Comparison of ENCODE assay signal across 8 mouse cellular contexts in genomic region chr15:101973414-101974077, GRCm38 (mm10). TPM values are rescaled to one million over a fixed set of nuclear protein-coding genes. Genes with fewer than 3 reads are reported as not detected.
DNase-seq lines count a peak whose midpoint lies in the region; ATAC-seq lines count a peak whose summit lies in the region.

No protein-coding gene starts in this region.

- H3K27me3 ChIP-seq in midbrain, embryonic 12.5 days = peaks cover 23% of the 10 kb centered on the region

- 13% methylated on average over 15 of the region's 15 CpGs for WGBS in midbrain, embryonic 12.5 days

- peak; percentile 98 for DNase-seq in adipocyte (ENCODE audit: low spot score)
- peak; percentile 86 to 90 for DNase-seq in cerebellum, postnatal 36 days
- peak; percentile 96 for DNase-seq in gastrocnemius, adult 18-20 months (ENCODE audit: low spot score)
- peak; percentile 98 to 99 for DNase-seq in left cerebral cortex, postnatal 14 days (ENCODE audit: low spot score in 2 of 2)
- peak; percentile 91 for DNase-seq in skeletal muscle tissue, adult 2 months (ENCODE audit: low read depth, low spot score)
- peak; percentile 83 for DNase-seq in yolk sac, embryonic 10.5 days (ENCODE audit: low spot score)

- no peak overlapping the region for H3K27ac ChIP-seq in midbrain, embryonic 12.5 days (replicated peaks)

- H3K36me3 ChIP-seq in midbrain, embryonic 12.5 days = no peaks in the 10 kb centered on the region

- H3K9me3 ChIP-seq in midbrain, embryonic 12.5 days = no peaks in the 10 kb centered on the region

- 0 out of 2 replicates have a peak overlapping the region, but pooled peaks have one; percentile 0 for H3K9ac ChIP-seq in midbrain, embryonic 12.5 days (replicated peaks)

- H3K4me2 ChIP-seq in midbrain, embryonic 12.5 days (replicated peaks) = peak overlapping the region; percentile 21

- H3K4me1 ChIP-seq in midbrain, embryonic 12.5 days = peaks cover 19% of the 10 kb centered on the region

- H3K4me3 ChIP-seq in midbrain, embryonic 12.5 days = no peak overlapping the region

- ATAC-seq in inflammation-experienced regulatory T-cells, adult 6 months = peak; percentile 77
- peak; percentile 53; the same call in 1 of the 2 replicates for ATAC-seq in midbrain, embryonic 12.5 days (ENCODE audit: low FRiP score, low read depth)

- intact Hi-C loops in left cerebral cortex, postnatal 14 days (cut with DNase I) = loop anchor here (1.0 to 5.0 kb wide), 3 partner anchors 96 to 454 kb away; no protein-coding TSS in a partner anchor

RNA-seq across cellular contexts. Expression of gene Krt78, which starts 19.5 kb away (rescaled TPM):
- not detected for total RNA-seq in gastrocnemius, adult 18-20 months (2021)
- polyA plus RNA-seq in inflammation-experienced regulatory T-cells, adult 6 months (2017; shearing (Covaris generic)) = not detected
- not detected for total RNA-seq in left cerebral cortex, postnatal 14 days (2021)
- not detected in 2 replicates for polyA plus RNA-seq in midbrain, embryonic 12.5 days (2016; fragmentation: Nextera tagmentation; extraction: Ambion mirVana)

RNA-seq across cellular contexts. Expression of gene Krt8, which starts 30.7 kb away (rescaled TPM):
- under 1 TPM; 0.16 to 0.21 TPM for total RNA-seq in gastrocnemius, adult 18-20 months (2021)
- polyA plus RNA-seq in inflammation-experienced regulatory T-cells, adult 6 months (2017; shearing (Covaris generic)) = under 1 TPM in 1 of 3 experiments, not detected in 2; 0.23 TPM
- total RNA-seq in left cerebral cortex, postnatal 14 days (2021) = not detected
- polyA plus RNA-seq in midbrain, embryonic 12.5 days (2016; fragmentation: Nextera tagmentation; extraction: Ambion mirVana) = 6.2 and 8.4 TPM in 2 replicates

RNA-seq across cellular contexts. Expression of gene Krt79, which starts 33.4 kb away (rescaled TPM):
- total RNA-seq in gastrocnemius, adult 18-20 months (2021) = under 1 TPM in 1 of 2 experiments, not detected in 1; 0.28 TPM
- polyA plus RNA-seq in inflammation-experienced regulatory T-cells, adult 6 months (2017; shearing (Covaris generic)) = not detected
- not detected for total RNA-seq in left cerebral cortex, postnatal 14 days (2021)
- polyA plus RNA-seq in midbrain, embryonic 12.5 days (2016; fragmentation: Nextera tagmentation; extraction: Ambion mirVana) = 0.14 and 0.27 TPM in 2 replicates

RNA-seq across cellular contexts. Expression of gene Krt4, which starts 49.0 kb away (rescaled TPM):
- not detected for total RNA-seq in gastrocnemius, adult 18-20 months (2021)
- polyA plus RNA-seq in inflammation-experienced regulatory T-cells, adult 6 months (2017; shearing (Covaris generic)) = not detected
- not detected for total RNA-seq in left cerebral cortex, postnatal 14 days (2021)
- polyA plus RNA-seq in midbrain, embryonic 12.5 days (2016; fragmentation: Nextera tagmentation; extraction: Ambion mirVana) = not detected in 2 replicates

RNA-seq across cellular contexts. Expression of gene Krt18, which starts 54.4 kb away (rescaled TPM):
- 1 to 10 TPM in 1 of 2 experiments, under 1 TPM in 1; 0.48 to 1.1 TPM for total RNA-seq in gastrocnemius, adult 18-20 months (2021)
- 1 to 10 TPM in 2 of 3 experiments, under 1 TPM in 1; 0.41 to 1.2 (median 1.2) TPM for polyA plus RNA-seq in inflammation-experienced regulatory T-cells, adult 6 months (2017; shearing (Covaris generic))
- under 1 TPM; 0.24 to 0.85 TPM for total RNA-seq in left cerebral cortex, postnatal 14 days (2021)
- polyA plus RNA-seq in midbrain, embryonic 12.5 days (2016; fragmentation: Nextera tagmentation; extraction: Ambion mirVana) = 3.2 and 4.3 TPM in 2 replicates
